Mouse (Mus musculus) G1E (cell line): ENCODE data around the gene Epop. TPM values are rescaled to one million over a fixed set of nuclear protein-coding genes. Genes with fewer than 3 reads are reported as not detected.

Source experiments
- ATAC-seq: 2 replicates; pipeline ENCODE4 v1.8.0; 2016; ENCODE audit warnings: mild to moderate bottlenecking; ENCODE audit not compliant: insufficient number of reproducible peaks, poor library complexity, low FRiP score, severe bottlenecking; ENCODE audit errors: extremely low read depth
- DNase-seq: peaks from one replicate; pipeline ENCODE4 v3.0.0; 2012; ENCODE audit warnings: low spot score
- H3K27me3 ChIP-seq: 2 replicates; pipeline ENCODE4 v1.6.1; 2012; ENCODE audit warnings: mild to moderate bottlenecking, low read length, inconsistent platforms; ENCODE audit not compliant: insufficient read depth
- H3K36me3 ChIP-seq: replicated peaks from 2 replicates; pipeline ENCODE3; 2012; ENCODE audit warnings: mild to moderate bottlenecking, inconsistent platforms
- H3K4me1 ChIP-seq: 2 replicates; pipeline ENCODE4 v1.6.1; 2012; ENCODE audit warnings: low read depth, low read length, inconsistent platforms, mixed read lengths; ENCODE audit not compliant: insufficient read depth
- H3K4me3 ChIP-seq: 2 replicates; pipeline ENCODE4 v1.5.1; 2012; ENCODE audit warnings: low read depth, mild to moderate bottlenecking, inconsistent platforms, low read length, moderate library complexity, mixed read lengths
- H3K9me3 ChIP-seq: replicated peaks from 2 replicates; pipeline ENCODE4 v1.6.1; 2012; ENCODE audit warnings: inconsistent platforms
- CTCF ChIP-seq: IDR thresholded peaks from 2 replicates; pipeline ENCODE4 v1.5.1; 2012; ENCODE audit warnings: low read depth, low read length, inconsistent platforms, mixed read lengths
- GATA1 ChIP-seq: IDR thresholded peaks from 2 replicates; pipeline ENCODE4 v1.6.1; 2012; ENCODE audit warnings: borderline replicate concordance, low read length, inconsistent platforms, mixed read lengths
- GATA2 ChIP-seq: IDR thresholded peaks from 2 replicates; pipeline ENCODE4 v1.6.1; 2012; ENCODE audit warnings: low read depth, low read length, inconsistent platforms, borderline replicate concordance
- POLR2AphosphoS5 ChIP-seq: IDR thresholded peaks from 2 replicates; pipeline ENCODE4 v1.6.1; 2012; ENCODE audit warnings: low read depth, low read length, inconsistent platforms; ENCODE audit not compliant: insufficient replicate concordance
- TAL1 ChIP-seq: conservative IDR thresholded peaks from 2 replicates; pipeline ENCODE4 v1.6.1; 2012; ENCODE audit warnings: low read depth, low read length, inconsistent platforms, mixed read lengths
- polyA plus RNA-seq: library from polyadenylated mRNA; stranded (reverse); fragments of >175 nt; gene quantifications from 2 replicates; pipeline ENCODE4 v1.2.3, GENCODE M21; 2012
- total RNA-seq, 2 experiments: library from RNA; stranded (forward) in 1 of 2; stranded (reverse) in 1 of 2; fragments of 200-1000 nt in 1 of 2; fragments of >200 nt in 1 of 2; fragmentation: Nextera tagmentation in 1 of 2; gene quantifications; 2 replicates each; pipeline ENCODE4 v1.2.3; 2014 to 2017

Epop gene
- total and polyA plus RNA-seq, 3 experiments, result 2.6 to 60.9 (median 2.7) TPM

GRCm38 (mm10) chr11:97584476-97584875 is 45.0 kb downstream of the Epop start:
- H3K4me1 ChIP-seq, result no peaks in the 10 kb centered on the region
- no peak for TF ChIP-seq POLR2AphosphoS5
- TF ChIP-seq GATA2, result no peak
- no peak for TF ChIP-seq GATA1
- ATAC-seq (no peak), DNase-seq (no peak)
- peaks cover 48% of the 10 kb centered on the region for H3K27me3 ChIP-seq
- no peaks in the 10 kb centered on the region for H3K9me3 ChIP-seq
- H3K4me3 ChIP-seq, result no peak overlapping the region
- H3K36me3 ChIP-seq, result no peaks in the 10 kb centered on the region

GRCm38 (mm10) chr11:97579088-97579857 is 50.2 kb downstream of the Epop start:
- H3K27me3 ChIP-seq, result peaks cover 73% of the 10 kb centered on the region
- no peak for ATAC-seq
- H3K4me1 ChIP-seq, result peaks cover 17% of the 10 kb centered on the region
- no peak overlapping the region for H3K4me3 ChIP-seq
- H3K36me3 ChIP-seq, result no peaks in the 10 kb centered on the region
- no peaks in the 10 kb centered on the region for H3K9me3 ChIP-seq
- no peak for DNase-seq
- no peak for TF ChIP-seq POLR2AphosphoS5
- TF ChIP-seq GATA2, result no peak
- no peak for TF ChIP-seq GATA1
- TF ChIP-seq CTCF, result no peak
- TF ChIP-seq TAL1, result no peak

DNA sequence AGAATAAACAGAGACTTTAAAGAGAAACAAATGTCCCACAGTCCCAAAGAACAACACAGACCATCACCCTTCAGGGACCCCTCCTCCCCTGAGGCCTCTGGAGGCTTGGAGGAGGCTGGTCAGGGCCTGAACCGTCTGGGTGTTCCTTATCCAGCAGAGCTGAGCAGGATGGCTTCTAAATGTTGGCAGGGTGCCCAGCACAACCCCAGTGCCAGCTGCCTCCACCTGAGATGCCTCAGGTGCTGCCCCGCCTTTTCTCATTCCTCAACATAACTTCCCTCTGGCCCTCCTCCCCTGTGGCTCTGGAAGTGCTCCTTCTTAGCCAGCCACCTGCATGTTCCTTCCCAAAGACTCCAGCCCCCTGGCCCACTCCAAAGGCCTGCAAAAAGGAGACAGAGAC is 51.2 kb downstream of the Epop start:
- Histone ChIP-seq H3K27me3 (peaks cover 79% of the 10 kb centered on the region), H3K9me3 (no peaks in the 10 kb centered on the region), H3K4me3 (no peak overlapping the region), H3K36me3 (no peaks in the 10 kb centered on the region), H3K4me1 (peaks cover 19% of the 10 kb centered on the region)
- ATAC-seq (no peak), DNase-seq (no peak)
- TF ChIP-seq POLR2AphosphoS5 (no peak), CTCF (no peak), TAL1 (no peak), GATA2 (no peak), GATA1 (no peak)

Other genes with a start within 250 kb of the Epop start
- 8.5 and 17.9 TPM in 2 replicates for gene Arhgap23, start 214.2 kb downstream of the Epop start, total RNA-seq (2014; fragmentation: Nextera tagmentation)
- 2.4 and 4.4 TPM in 2 replicates for gene Arhgap23, start 214.2 kb downstream of the Epop start, total RNA-seq (2017)
- gene Arhgap23, start 214.2 kb downstream of the Epop start, polyA plus RNA-seq, result 18.6 and 21.9 TPM in 2 replicates
- not detected in 2 replicates for gene 4933428G20Rik, start 129.4 kb downstream of the Epop start, total RNA-seq (2014; fragmentation: Nextera tagmentation)
- not detected in 2 replicates for gene 4933428G20Rik, start 129.4 kb downstream of the Epop start, total RNA-seq (2017)
- gene 4933428G20Rik, start 129.4 kb downstream of the Epop start, polyA plus RNA-seq, result not detected in 2 replicates
- gene Srcin1, start 53.5 kb downstream of the Epop start, total RNA-seq (2014; fragmentation: Nextera tagmentation), result 0.15 TPM in 2 replicates
- 0.29 and 0.49 TPM in 2 replicates for gene Srcin1, start 53.5 kb downstream of the Epop start, total RNA-seq (2017)
- gene Srcin1, start 53.5 kb downstream of the Epop start, polyA plus RNA-seq, result 0.21 and 0.25 TPM in 2 replicates
- 16.5 and 18.7 TPM in 2 replicates for gene Mllt6, start 33.7 kb upstream of the Epop start, total RNA-seq (2014; fragmentation: Nextera tagmentation)
- 10.9 and 11.2 TPM in 2 replicates for gene Mllt6, start 33.7 kb upstream of the Epop start, total RNA-seq (2017)
- gene Mllt6, start 33.7 kb upstream of the Epop start, polyA plus RNA-seq, result 38.3 and 42.6 TPM in 2 replicates
- 14.7 and 19.1 TPM in 2 replicates for gene Cisd3, start 56.1 kb upstream of the Epop start, total RNA-seq (2014; fragmentation: Nextera tagmentation)
- gene Cisd3, start 56.1 kb upstream of the Epop start, total RNA-seq (2017), result 8.8 and 14.9 TPM in 2 replicates
- gene Cisd3, start 56.1 kb upstream of the Epop start, polyA plus RNA-seq, result 0.69 and 2.6 TPM in 2 replicates
- 5.4 and 7.2 TPM in 2 replicates for gene Pcgf2, start 70.8 kb upstream of the Epop start, total RNA-seq (2014; fragmentation: Nextera tagmentation)
- 0.41 TPM in 1 of 2 replicates, not detected in the other for gene Pcgf2, start 70.8 kb upstream of the Epop start, total RNA-seq (2017)
- 18.5 and 21.1 TPM in 2 replicates for gene Pcgf2, start 70.8 kb upstream of the Epop start, polyA plus RNA-seq
- gene Psmb3, start 73.7 kb upstream of the Epop start, total RNA-seq (2014; fragmentation: Nextera tagmentation), result 49.9 and 78.3 TPM in 2 replicates
- 191 and 258 TPM in 2 replicates for gene Psmb3, start 73.7 kb upstream of the Epop start, total RNA-seq (2017)
- 23.7 and 93.4 TPM in 2 replicates for gene Psmb3, start 73.7 kb upstream of the Epop start, polyA plus RNA-seq
- gene Pip4k2b, start 115.0 kb upstream of the Epop start, total RNA-seq (2014; fragmentation: Nextera tagmentation), result 19.6 and 23.2 TPM in 2 replicates
- gene Pip4k2b, start 115.0 kb upstream of the Epop start, total RNA-seq (2017), result 14.5 and 16.7 TPM in 2 replicates
- gene Pip4k2b, start 115.0 kb upstream of the Epop start, polyA plus RNA-seq, result 22.0 and 25.6 TPM in 2 replicates
- 13.5 and 20.8 TPM in 2 replicates for gene Cwc25, start 136.9 kb upstream of the Epop start, total RNA-seq (2014; fragmentation: Nextera tagmentation)
- gene Cwc25, start 136.9 kb upstream of the Epop start, total RNA-seq (2017), result 25.5 and 27.4 TPM in 2 replicates
- 22.5 and 23.2 TPM in 2 replicates for gene Cwc25, start 136.9 kb upstream of the Epop start, polyA plus RNA-seq
- not detected in 2 replicates for gene 1700001P01Rik, start 146.2 kb upstream of the Epop start, total RNA-seq (2014; fragmentation: Nextera tagmentation)
- 0.23 and 0.33 TPM in 2 replicates for gene 1700001P01Rik, start 146.2 kb upstream of the Epop start, total RNA-seq (2017)
- gene 1700001P01Rik, start 146.2 kb upstream of the Epop start, polyA plus RNA-seq, result 0.09 TPM in 1 of 2 replicates, not detected in the other
- 580 and 589 TPM in 2 replicates for gene Rpl23, start 152.7 kb upstream of the Epop start, total RNA-seq (2014; fragmentation: Nextera tagmentation)
- 1,583 and 1,694 TPM in 2 replicates for gene Rpl23, start 152.7 kb upstream of the Epop start, total RNA-seq (2017)
- gene Rpl23, start 152.7 kb upstream of the Epop start, polyA plus RNA-seq, result 255 and 258 TPM in 2 replicates
- gene Lasp1, start 169.3 kb upstream of the Epop start, total RNA-seq (2014; fragmentation: Nextera tagmentation), result 31.0 and 37.1 TPM in 2 replicates
- gene Lasp1, start 169.3 kb upstream of the Epop start, total RNA-seq (2017), result 53.4 and 122 TPM in 2 replicates
- 49.6 and 71.7 TPM in 2 replicates for gene Lasp1, start 169.3 kb upstream of the Epop start, polyA plus RNA-seq
- gene B230217C12Rik, start 211.1 kb upstream of the Epop start, total RNA-seq (2014; fragmentation: Nextera tagmentation), result not detected in 2 replicates
- 0.16 TPM in 1 of 2 replicates, not detected in the other for gene B230217C12Rik, start 211.1 kb upstream of the Epop start, total RNA-seq (2017)
- gene B230217C12Rik, start 211.1 kb upstream of the Epop start, polyA plus RNA-seq, result not detected in 2 replicates